Mouse (Mus musculus): ENCODE measurements around the gene Nfia.

Gene Nfia

DNA sequence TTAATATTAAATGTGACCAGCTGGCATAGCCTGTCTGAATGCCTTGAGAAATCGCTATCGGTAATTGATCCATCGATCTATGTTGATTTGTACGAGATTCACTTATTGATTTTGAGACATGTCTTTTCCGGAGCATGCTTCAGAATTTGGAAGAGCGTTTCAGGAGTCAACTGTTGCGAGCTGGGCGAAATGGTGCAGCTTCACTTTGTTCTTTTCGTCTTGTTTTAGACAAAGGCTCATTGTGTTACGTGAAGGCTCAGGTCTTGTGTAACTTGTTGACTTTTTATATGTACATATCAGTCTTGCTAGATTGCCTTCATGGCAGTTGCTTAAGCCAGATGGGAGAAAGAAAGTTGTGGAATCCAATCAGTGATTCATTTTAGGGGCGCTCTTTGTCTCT, 11.7 kb downstream of the Nfia start:
- no peak for DNase-seq

DNA sequence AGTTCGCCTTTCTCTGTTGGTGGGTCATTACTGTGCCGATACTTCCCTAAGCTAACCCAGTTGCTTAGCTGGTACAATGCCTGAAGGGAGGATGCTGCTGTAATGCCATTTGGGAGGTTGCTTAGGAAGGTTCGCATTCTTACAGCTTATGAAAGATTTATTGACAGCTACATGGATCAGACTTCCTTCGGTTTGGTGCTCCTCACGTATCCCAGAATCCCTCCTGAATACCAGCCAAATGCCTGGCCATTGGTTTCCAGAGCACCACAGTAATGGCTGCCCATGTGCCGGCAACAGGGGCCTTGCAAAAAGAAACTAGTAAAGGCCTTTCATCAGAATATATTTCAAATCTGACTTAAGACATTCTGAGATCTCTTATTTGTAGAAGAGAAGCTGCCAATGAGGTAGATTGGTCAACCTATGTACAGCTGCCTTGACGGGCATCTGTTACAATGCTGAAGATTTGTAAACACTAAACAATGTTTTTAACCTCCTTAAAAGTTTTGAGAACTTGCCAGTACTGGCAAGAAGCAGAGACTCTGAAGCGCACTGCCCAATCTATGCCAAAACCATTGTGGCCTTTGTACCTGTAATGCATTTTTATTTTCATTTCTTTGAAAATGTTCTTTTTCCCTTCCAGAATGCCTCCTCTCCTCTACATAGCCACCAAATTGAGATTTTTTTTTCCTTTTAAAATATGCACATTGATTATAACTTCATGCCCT, 13.2 kb downstream of the Nfia start:
- no peak for DNase-seq

DNA sequence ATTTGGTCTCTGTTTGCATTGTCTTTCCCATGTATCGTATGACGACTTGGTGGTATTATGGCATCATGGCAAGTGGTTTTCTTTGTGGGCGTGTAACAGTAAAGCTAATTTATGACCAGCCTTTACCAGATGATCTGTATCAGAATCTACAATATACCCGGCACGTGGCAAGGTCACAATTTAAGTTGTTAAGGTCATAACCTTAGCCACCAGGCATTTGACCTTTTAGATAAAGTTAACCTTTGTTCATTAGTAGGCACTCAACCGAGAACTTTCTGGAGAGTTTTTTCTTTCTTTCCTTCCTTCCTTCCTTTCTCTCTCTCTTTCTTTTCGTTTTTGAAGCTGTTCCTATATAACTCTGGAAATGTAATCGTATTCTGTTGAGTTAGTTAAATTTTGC, 14.0 kb downstream of the Nfia start:
- DNase-seq: no peak

GRCm38 (mm10) chr4:97787515-97787914, 15.0 kb downstream of the Nfia start:
- DNase-seq: no peak

GRCm38 (mm10) chr4:97788537-97788936, 16.0 kb downstream of the Nfia start:
- DNase-seq: no peak

GRCm38 (mm10) chr4:97793931-97794330, 21.4 kb downstream of the Nfia start:
- no peak for DNase-seq

GRCm38 (mm10) chr4:97794865-97795264, 22.3 kb downstream of the Nfia start:
- no peak for DNase-seq

GRCm38 (mm10) chr4:97795957-97796356, 23.4 kb downstream of the Nfia start:
- no peak for DNase-seq

DNA sequence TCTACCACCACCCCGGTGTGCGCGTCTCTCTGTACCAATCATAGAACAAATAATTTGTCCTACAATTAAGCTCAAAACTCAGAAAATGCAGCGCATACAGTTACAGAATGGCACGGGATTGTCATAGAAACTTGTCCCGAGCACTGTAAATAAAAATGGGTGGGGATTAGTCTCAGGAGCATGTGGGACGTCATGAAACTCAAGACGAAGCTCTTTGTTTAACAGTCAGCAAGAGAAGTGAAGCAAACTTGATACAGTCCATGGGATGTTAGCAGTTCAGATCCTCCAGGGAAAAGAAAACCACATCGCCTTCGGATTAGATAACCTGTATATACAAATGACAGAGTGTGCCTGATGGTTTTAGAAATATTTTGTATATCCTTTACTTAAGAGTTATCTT, 24.0 kb downstream of the Nfia start:
- DNase-seq: no peak

DNA sequence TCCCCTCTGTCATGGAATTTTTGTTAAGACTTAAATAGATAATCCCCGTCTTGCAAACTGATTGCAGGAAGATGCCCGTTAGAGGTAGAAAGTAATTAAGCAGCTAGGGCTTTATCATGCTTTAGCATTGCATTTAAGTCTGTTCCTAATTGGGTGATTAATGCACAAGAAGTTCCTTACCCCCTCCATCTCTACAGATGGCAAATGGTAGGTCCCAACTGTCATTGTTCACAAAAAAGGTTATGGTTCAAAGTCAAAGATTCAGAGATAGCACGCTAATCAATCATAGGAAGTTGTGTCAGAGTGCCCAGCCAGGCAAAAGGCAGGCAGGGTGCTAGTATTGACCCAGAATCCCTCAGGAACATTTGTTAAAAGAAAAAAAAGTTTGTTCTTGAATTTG, 31.3 kb downstream of the Nfia start:
- DNase-seq: no peak

DNA sequence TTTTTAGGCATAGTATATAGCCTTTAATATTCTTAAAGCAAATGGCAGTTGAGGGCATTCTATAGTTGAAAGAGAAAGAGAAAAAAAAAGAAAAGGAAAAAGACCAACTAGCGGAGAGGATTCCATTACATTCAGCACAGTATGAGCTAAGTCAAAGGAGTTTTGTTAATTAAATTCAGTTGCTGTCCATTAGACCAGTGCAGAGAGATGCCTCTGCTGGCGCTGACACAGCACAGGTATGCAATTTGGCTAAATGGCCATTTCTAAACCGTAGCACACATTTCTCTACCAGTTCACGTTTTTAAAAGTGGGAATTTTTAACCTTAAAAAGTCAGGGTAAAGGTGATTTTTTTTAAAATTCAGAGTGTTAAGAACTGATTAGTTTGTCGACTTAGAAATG, 32.1 kb downstream of the Nfia start:
- no peak for DNase-seq

DNA sequence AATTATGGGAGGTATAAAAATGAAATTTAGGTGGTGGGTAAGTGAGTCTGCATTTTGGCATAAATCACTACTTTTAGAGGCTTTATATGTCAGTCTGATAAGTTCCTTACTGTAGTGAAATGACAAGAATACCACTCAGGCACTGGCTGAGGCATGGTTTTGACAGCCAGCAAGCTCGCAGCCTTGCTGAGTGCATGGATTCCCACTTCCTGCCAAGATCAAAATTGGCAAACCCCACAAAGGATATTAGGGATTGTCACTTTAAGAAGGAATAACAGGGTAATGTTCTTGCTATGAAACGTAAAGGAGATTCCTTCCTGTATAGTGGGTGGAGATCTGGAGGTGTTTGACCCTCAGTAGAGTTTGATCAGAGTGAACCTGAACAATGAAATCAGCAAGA, 32.7 kb downstream of the Nfia start:
- DNase-seq: no peak

GRCm38 (mm10) chr4:97805896-97806808, 33.6 kb downstream of the Nfia start:
- DNase-seq: no peak

- DNase-seq: no peak
Observed at GRCm38 (mm10) chr4:97806924-97807323, 34.4 kb downstream of the Nfia start.

DNA sequence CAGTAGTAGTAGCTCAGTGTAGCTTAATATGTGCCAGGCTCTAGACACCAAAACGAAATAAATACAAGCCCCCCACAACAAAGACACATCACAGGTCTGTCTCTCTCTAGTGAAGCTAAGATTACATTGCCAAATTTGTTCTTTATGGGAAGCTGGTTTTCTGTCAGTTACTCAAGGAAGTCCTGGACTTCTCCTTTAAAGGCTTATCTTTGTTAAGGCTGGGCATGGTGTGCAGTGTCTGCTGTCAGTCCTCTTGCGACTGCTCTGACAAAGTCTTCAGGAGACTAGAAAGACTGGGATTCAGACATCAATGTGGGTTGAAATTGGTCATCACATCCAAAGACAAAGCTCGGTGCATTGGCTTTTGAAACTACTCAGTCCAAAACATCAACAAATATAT, 36.4 kb downstream of the Nfia start:
- DNase-seq: no peak

DNA sequence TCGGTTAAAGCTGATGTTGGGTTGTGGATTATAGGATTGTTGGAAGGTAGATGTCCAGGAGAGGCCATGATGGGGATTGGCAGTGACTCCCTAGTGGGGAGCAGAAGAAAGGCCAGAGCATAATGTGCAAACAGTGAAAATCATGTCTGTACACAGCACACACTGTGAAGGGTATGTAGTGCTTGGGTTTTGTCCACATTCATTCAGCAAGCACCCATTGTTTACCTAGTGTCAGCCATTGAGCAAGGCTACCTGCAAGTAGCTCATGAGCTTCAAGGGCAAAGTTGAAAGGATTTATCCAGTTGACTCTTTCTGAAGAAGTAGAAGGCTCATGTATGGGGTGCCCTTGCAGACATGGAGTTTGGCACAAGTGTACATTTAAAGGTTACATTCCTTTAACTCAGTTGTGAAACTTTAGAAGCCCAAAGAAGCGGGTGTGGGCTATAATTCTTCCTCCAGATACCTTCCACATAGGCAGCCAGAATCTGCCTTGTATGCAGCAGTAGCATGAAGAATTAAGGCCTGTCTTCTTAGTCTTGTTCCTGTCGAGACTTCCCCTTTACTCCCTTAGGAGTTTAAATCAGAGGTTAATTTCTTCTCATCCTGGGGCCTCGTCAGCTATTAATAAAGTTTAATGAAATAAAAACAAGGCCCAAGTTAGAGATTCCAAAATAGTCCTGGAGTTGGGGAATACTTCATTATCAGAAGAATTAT, 37.2 kb downstream of the Nfia start:
- no peak for DNase-seq

DNA sequence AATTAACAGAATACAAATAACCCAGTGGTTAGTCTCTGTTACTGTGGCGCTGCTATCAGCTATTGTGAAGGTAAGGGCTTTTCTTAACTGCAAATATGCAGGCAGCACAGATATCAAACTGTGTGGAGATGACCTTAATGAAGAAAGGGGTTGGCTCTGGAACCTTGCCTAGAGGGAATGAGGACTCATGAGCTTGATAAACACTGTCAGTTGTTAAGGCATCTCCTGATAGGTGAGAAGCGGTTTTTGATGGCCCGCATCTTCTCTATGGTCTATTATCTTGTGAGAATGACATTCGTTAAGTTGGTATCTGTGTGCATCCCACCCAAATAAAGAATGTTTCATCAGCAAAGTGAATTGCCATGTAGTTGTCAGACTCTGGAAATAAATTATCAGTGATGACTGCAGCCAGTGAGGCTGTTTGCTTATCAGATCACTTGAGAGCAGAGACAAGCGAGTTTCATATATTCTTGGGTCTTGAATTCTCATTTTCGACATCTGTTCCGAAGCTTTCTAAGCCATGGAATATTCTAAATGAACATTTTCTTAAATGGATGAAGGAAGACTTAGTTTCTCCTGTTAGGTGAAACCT, 37.9 kb downstream of the Nfia start:
- DNase-seq: no peak

- DNase-seq: no peak
Observed at GRCm38 (mm10) chr4:97813035-97813434, 40.5 kb downstream of the Nfia start.

GRCm38 (mm10) chr4:97813996-97814395, 41.5 kb downstream of the Nfia start:
- no peak for DNase-seq

GRCm38 (mm10) chr4:97814515-97814914, 42.0 kb downstream of the Nfia start:
- DNase-seq: no peak

- DNase-seq: no peak
Observed at GRCm38 (mm10) chr4:97816001-97816400, 43.5 kb downstream of the Nfia start.

DNA sequence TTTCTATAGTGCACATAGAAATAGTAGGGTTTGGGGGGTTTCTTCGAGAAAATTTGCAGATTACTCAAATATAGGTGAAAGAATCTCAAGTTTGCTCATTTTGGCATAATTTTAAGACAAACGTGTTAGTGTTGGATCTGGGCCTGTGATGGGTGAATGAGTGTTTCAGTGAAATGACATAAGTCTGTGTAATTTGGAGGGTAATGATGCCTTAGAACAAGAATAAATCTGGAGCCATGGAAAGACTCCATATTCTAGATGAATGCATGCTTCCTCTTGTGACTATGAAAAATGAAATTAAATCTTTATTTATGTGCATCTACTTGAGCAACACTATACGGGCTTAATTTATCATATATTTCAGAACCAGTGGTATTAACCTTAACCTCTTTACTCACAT, 44.2 kb downstream of the Nfia start:
- no peak for DNase-seq

- DNase-seq: no peak
Observed at GRCm38 (mm10) chr4:97817741-97818140, 45.2 kb downstream of the Nfia start.
